Mouse (Mus musculus): ENCODE data around the gene Kcnk18.

The Kcnk18 gene

GRCm38 (mm10) chr19:59218991-59219390, at the start of gene Kcnk18:
Gene Kcnk18, plus strand, starts transcription at chr19:59219214.
- no peak for DNase-seq

- peak in 1 of 2 experiments; percentile 22 for DNase-seq
These were observed 48.9 kb upstream of the Kcnk18 start, which contains the start of gene Vax1 for GRCm38 (mm10) chr19:59169936-59170765. Gene Vax1, minus strand, starts transcription at chr19:59170056.

GRCm38 (mm10) chr19:59170766-59171095, 48.3 kb upstream of the Kcnk18 start:
- DNase-seq: no peak

GRCm38 (mm10) chr19:59171151-59171870, 47.7 kb upstream of the Kcnk18 start:
- DNase-seq: no peak

GRCm38 (mm10) chr19:59171871-59172245, 47.2 kb upstream of the Kcnk18 start:
- DNase-seq: no peak

GRCm38 (mm10) chr19:59172781-59173180, 46.2 kb upstream of the Kcnk18 start:
- DNase-seq: no peak

- DNase-seq: no peak
These were observed 45.5 kb upstream of the Kcnk18 start for GRCm38 (mm10) chr19:59173341-59174015.

- peak; percentile 90 to 92 for DNase-seq
These were observed 35.0 kb upstream of the Kcnk18 start for GRCm38 (mm10) chr19:59184000-59184399.

- no peak for DNase-seq
These were observed 30.0 kb upstream of the Kcnk18 start for GRCm38 (mm10) chr19:59188981-59189380.

- DNase-seq: no peak
These were observed 28.4 kb upstream of the Kcnk18 start for GRCm38 (mm10) chr19:59190431-59191122.

GRCm38 (mm10) chr19:59191123-59191505, 27.9 kb upstream of the Kcnk18 start:
- DNase-seq: no peak

- DNase-seq: no peak
These were observed 26.5 kb upstream of the Kcnk18 start for GRCm38 (mm10) chr19:59192491-59192890.

- no peak for DNase-seq
These were observed 25.6 kb upstream of the Kcnk18 start for GRCm38 (mm10) chr19:59193456-59193855.

GRCm38 (mm10) chr19:59193986-59194820, 24.8 kb upstream of the Kcnk18 start:
- DNase-seq: peak in 1 of 2 experiments; percentile 26

- DNase-seq: no peak
These were observed 23.7 kb upstream of the Kcnk18 start for GRCm38 (mm10) chr19:59195181-59195770.

- DNase-seq: peak; percentile 37 to 81
These were observed 22.8 kb upstream of the Kcnk18 start for GRCm38 (mm10) chr19:59196111-59196666.

GRCm38 (mm10) chr19:59198161-59198560, 20.9 kb upstream of the Kcnk18 start:
- peak; percentile 69 to 88 for DNase-seq

- peak; percentile 42 to 81 for DNase-seq
These were observed 10.5 kb upstream of the Kcnk18 start for GRCm38 (mm10) chr19:59208475-59208874.

- no peak for DNase-seq
These were observed 10.0 kb upstream of the Kcnk18 start for GRCm38 (mm10) chr19:59208986-59209385.

GRCm38 (mm10) chr19:59216891-59217290, 2.1 kb upstream of the Kcnk18 start:
- no peak for DNase-seq

- no peak for DNase-seq
These were observed 2.1 kb downstream of the Kcnk18 start for GRCm38 (mm10) chr19:59221131-59221530.

Data from kidney, postnatal 36 days (tissue).